Mouse (Mus musculus) MEL (cell line): Measurements from ENCODE around the gene Clk1.

Experiments used
- CHD1 ChIP-seq: IDR thresholded peaks from 2 replicates; pipeline ENCODE4 v1.6.1; 2012; ENCODE audit warnings: low read depth, mild to moderate bottlenecking, inconsistent platforms, low read length, improper control_type of control experiment
- MXI1 ChIP-seq: IDR thresholded peaks from 2 replicates; pipeline ENCODE4 v1.6.1; 2011; ENCODE audit warnings: mild to moderate bottlenecking, low read depth, low read length, improper control_type of control experiment
- SIN3A ChIP-seq: IDR thresholded peaks from 2 replicates; pipeline ENCODE4 v1.6.1; 2012; ENCODE audit warnings: low read length, improper control_type of control experiment, inconsistent platforms
- SMC3 ChIP-seq: IDR thresholded peaks from 2 replicates; pipeline ENCODE4 v1.6.1; 2011; ENCODE audit warnings: low read depth, low read length, improper control_type of control experiment

DNA sequence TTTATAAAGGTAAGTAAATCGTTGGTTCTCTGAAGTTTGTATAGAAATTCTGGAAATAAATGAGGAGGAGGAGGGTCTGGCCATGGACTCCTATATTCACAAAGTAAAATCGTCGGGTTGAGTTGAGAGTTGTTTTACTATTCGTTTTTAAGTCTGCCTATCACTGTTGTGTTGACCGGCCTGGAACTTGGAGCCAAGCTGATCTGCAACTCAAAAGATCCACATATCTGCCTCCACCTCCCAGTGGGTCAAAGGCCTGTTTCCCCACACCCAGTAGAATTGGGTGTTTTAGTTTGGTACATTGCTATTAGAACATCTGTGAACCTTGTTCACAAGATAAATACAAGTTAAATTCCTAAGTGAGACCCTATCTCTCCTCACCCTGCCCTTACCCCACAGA, 20.1 kb downstream of the Clk1 start:
- TF ChIP-seq MXI1 = no peak
- TF ChIP-seq SIN3A = no peak
- TF ChIP-seq CHD1 = no peak
- no peak for TF ChIP-seq SMC3
